Mouse (Mus musculus): ENCODE measurements around the gene Ptprr. TPM values are rescaled to one million over a fixed set of nuclear protein-coding genes. Genes with fewer than 3 reads are reported as not detected.

Gene Ptprr
- polyA plus RNA-seq, 1 experiment from 2014 or later: 25.6 TPM

- 80% methylated on average over 4 of the region's 4 CpGs for WGBS
- no peak overlapping the region for H3K4me3 ChIP-seq (ENCODE audit: low read length)
- no peaks in the 10 kb centered on the region for H3K9me3 ChIP-seq (ENCODE audit: control insufficient read depth, low read length)
- no peaks in the 10 kb centered on the region for H3K27me3 ChIP-seq (replicated peaks; ENCODE audit: control insufficient read depth, insufficient read depth, low read length)
- no peak overlapping the region for H3K9ac ChIP-seq (ENCODE audit: low read depth, low read length)
- ATAC-seq: no peak
- no peak overlapping the region for H3K4me2 ChIP-seq (ENCODE audit: low read length)
- no peaks in the 10 kb centered on the region for H3K4me1 ChIP-seq (ENCODE audit: control insufficient read depth, insufficient read depth, low read depth, low read length)
- no peak overlapping the region for H3K27ac ChIP-seq (ENCODE audit: low read depth, low read length)
- H3K36me3 ChIP-seq (ENCODE audit: control insufficient read depth, insufficient read depth, low read length): no peaks in the 10 kb centered on the region
These were observed 272.5 kb downstream of the Ptprr start for GRCm38 (mm10) chr10:116290483-116290882.

GRCm38 (mm10) chr10:116291153-116291755, 273.2 kb downstream of the Ptprr start:
- H3K4me1 ChIP-seq (ENCODE audit: control insufficient read depth, insufficient read depth, low read depth, low read length): no peaks in the 10 kb centered on the region
- no peak overlapping the region for H3K9ac ChIP-seq (ENCODE audit: low read depth, low read length)
- no peaks in the 10 kb centered on the region for H3K36me3 ChIP-seq (ENCODE audit: control insufficient read depth, insufficient read depth, low read length)
- H3K27ac ChIP-seq (ENCODE audit: low read depth, low read length): no peak overlapping the region
- H3K4me2 ChIP-seq (ENCODE audit: low read length): no peak overlapping the region
- H3K27me3 ChIP-seq (replicated peaks; ENCODE audit: control insufficient read depth, insufficient read depth, low read length): no peaks in the 10 kb centered on the region
- ATAC-seq: no peak
- H3K9me3 ChIP-seq (ENCODE audit: control insufficient read depth, low read length): no peaks in the 10 kb centered on the region
- no peak overlapping the region for H3K4me3 ChIP-seq (ENCODE audit: low read length)
- 78% methylated on average over 8 of the region's 8 CpGs for WGBS

DNA sequence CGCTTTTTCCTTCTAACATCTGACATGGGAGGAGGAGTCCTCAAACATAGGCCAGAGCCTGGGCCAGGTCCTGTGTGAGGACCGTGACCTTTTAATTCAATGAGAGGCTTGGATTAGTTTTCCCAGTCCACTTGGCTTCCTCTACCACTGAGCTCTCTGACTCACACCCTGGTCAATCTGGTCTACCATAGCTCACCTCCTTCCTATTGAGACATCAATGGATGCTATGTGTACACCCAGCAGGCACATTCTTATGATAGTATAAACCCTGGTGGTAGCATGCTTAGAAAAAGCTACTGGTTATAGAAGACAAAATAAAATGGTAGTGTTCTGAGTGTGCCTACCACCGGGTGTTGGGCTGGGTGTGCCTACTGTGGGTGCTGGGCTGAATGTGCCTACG, 278.4 kb downstream of the Ptprr start:
- ATAC-seq: no peak
- Histone ChIP-seq H3K4me2 (ENCODE audit: low read length) (no peak overlapping the region), H3K4me1 (ENCODE audit: control insufficient read depth, insufficient read depth, low read depth, low read length) (peaks cover 5% of the 10 kb centered on the region), H3K9ac (ENCODE audit: low read depth, low read length) (no peak overlapping the region), H3K9me3 (ENCODE audit: control insufficient read depth, low read length) (no peaks in the 10 kb centered on the region), H3K4me3 (ENCODE audit: low read length) (no peak overlapping the region), H3K27me3 (replicated peaks; ENCODE audit: control insufficient read depth, insufficient read depth, low read length) (no peaks in the 10 kb centered on the region), H3K36me3 (ENCODE audit: control insufficient read depth, insufficient read depth, low read length) (no peaks in the 10 kb centered on the region), H3K27ac (ENCODE audit: low read depth, low read length) (no peak overlapping the region)
- WGBS: 80% methylated on average over 4 of the region's 4 CpGs

DNA sequence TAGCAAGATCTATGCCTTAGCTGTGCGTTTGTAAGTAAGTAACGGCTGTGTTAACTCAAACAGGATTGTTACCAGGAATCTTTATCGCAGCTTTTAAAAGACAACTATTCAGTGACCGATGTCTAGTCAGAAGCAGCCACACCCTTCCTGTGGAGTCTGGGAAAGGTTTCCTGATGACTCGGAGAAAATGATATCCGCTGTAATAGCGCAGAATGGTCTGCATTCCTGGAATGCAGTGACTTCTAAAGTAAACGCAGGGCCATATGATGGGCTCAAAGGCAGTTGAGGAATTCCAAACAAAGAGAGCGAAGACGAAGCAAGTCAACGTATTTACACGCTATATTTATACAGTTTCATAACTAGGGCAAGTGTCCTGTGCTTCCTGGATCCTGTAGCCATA, 279.8 kb downstream of the Ptprr start:
- 86% methylated on average over 12 of the region's 12 CpGs for WGBS
- H3K4me2 ChIP-seq (ENCODE audit: low read length): no peak overlapping the region
- no peak for ATAC-seq
- H3K9me3 ChIP-seq (ENCODE audit: control insufficient read depth, low read length): no peaks in the 10 kb centered on the region
- H3K4me1 ChIP-seq (ENCODE audit: control insufficient read depth, insufficient read depth, low read depth, low read length): peaks cover 8% of the 10 kb centered on the region
- no peaks in the 10 kb centered on the region for H3K27me3 ChIP-seq (replicated peaks; ENCODE audit: control insufficient read depth, insufficient read depth, low read length)
- H3K9ac ChIP-seq (ENCODE audit: low read depth, low read length): no peak overlapping the region
- no peak overlapping the region for H3K27ac ChIP-seq (ENCODE audit: low read depth, low read length)
- H3K4me3 ChIP-seq (ENCODE audit: low read length): no peak overlapping the region
- no peaks in the 10 kb centered on the region for H3K36me3 ChIP-seq (ENCODE audit: control insufficient read depth, insufficient read depth, low read length)

DNA sequence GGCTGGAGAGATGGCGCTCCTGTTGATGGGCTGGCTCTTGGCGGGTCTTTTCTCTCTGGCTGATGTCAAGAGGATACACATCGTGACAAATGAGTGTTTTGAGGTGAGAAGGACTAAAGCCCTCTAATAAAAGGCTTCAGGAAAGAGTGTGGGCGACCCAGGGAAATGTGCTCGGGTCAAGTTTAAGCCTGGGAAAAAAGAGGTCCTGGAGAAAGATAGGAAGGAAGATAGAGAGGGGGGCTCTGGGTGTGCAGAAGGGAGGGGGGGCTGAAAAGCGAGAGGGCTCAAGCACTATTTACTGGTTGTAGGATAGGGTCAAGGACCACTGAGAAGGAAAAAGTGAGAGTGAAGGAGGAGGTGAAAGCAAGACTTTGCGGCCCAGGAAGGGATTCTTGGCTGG, 282.8 kb downstream of the Ptprr start:
- no peaks in the 10 kb centered on the region for H3K36me3 ChIP-seq (ENCODE audit: control insufficient read depth, insufficient read depth, low read length)
- no peak overlapping the region for H3K27ac ChIP-seq (ENCODE audit: low read depth, low read length)
- 13% methylated on average over 7 of the region's 7 CpGs for WGBS
- no peak for ATAC-seq
- H3K4me3 ChIP-seq (ENCODE audit: low read length): peak overlapping the region; percentile 55
- no peaks in the 10 kb centered on the region for H3K27me3 ChIP-seq (replicated peaks; ENCODE audit: control insufficient read depth, insufficient read depth, low read length)
- peak overlapping the region; percentile 95 for H3K4me2 ChIP-seq (ENCODE audit: low read length)
- peak overlapping the region; percentile 67 for H3K9ac ChIP-seq (ENCODE audit: low read depth, low read length)
- H3K4me1 ChIP-seq (ENCODE audit: control insufficient read depth, insufficient read depth, low read depth, low read length): peaks cover 8% of the 10 kb centered on the region
- no peaks in the 10 kb centered on the region for H3K9me3 ChIP-seq (ENCODE audit: control insufficient read depth, low read length)

GRCm38 (mm10) chr10:116301258-116301657, 283.2 kb downstream of the Ptprr start:
- Histone ChIP-seq H3K36me3 (ENCODE audit: control insufficient read depth, insufficient read depth, low read length) (no peaks in the 10 kb centered on the region), H3K4me1 (ENCODE audit: control insufficient read depth, insufficient read depth, low read depth, low read length) (peaks cover 8% of the 10 kb centered on the region), H3K9ac (ENCODE audit: low read depth, low read length) (peak overlapping the region; percentile 67), H3K27ac (ENCODE audit: low read depth, low read length) (no peak overlapping the region), H3K9me3 (ENCODE audit: control insufficient read depth, low read length) (no peaks in the 10 kb centered on the region), H3K4me3 (ENCODE audit: low read length) (peak overlapping the region; percentile 55), H3K27me3 (replicated peaks; ENCODE audit: control insufficient read depth, insufficient read depth, low read length) (no peaks in the 10 kb centered on the region), H3K4me2 (ENCODE audit: low read length) (peak overlapping the region; percentile 95)
- 0% methylated on average over 36 of the region's 36 CpGs for WGBS
- peak; percentile 76; the same call in 1 of the 2 replicates for ATAC-seq

GRCm38 (mm10) chr10:116304355-116304754, 286.3 kb downstream of the Ptprr start:
- Histone ChIP-seq H3K36me3 (ENCODE audit: control insufficient read depth, insufficient read depth, low read length) (no peaks in the 10 kb centered on the region), H3K4me2 (ENCODE audit: low read length) (no peak overlapping the region), H3K9ac (ENCODE audit: low read depth, low read length) (no peak overlapping the region), H3K4me3 (ENCODE audit: low read length) (no peak overlapping the region), H3K27me3 (replicated peaks; ENCODE audit: control insufficient read depth, insufficient read depth, low read length) (no peaks in the 10 kb centered on the region), H3K9me3 (ENCODE audit: control insufficient read depth, low read length) (no peaks in the 10 kb centered on the region), H3K27ac (ENCODE audit: low read depth, low read length) (no peak overlapping the region), H3K4me1 (ENCODE audit: control insufficient read depth, insufficient read depth, low read depth, low read length) (peaks cover 8% of the 10 kb centered on the region)
- 91% methylated on average over 4 of the region's 4 CpGs for WGBS
- ATAC-seq: no peak

DNA sequence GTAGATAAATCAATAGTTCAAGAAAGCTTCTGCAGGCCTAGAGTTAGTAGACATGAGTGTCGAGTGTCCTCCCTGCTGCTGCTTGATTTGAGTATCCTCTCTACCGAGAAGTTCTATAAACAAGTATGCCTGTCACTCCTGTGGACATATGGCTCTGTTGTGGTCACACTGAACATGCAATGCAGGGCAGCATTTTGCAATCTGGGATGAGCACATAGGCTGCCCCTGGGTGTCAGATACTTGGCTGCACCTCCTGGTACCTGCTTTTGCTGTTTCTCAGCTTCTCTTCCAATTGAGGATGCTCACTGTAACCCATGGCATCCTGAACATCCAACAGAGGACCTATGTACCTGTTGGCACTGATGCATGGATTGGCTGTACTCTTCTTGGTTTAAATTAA, 291.4 kb downstream of the Ptprr start:
- H3K27me3 ChIP-seq (replicated peaks; ENCODE audit: control insufficient read depth, insufficient read depth, low read length): no peaks in the 10 kb centered on the region
- no peaks in the 10 kb centered on the region for H3K36me3 ChIP-seq (ENCODE audit: control insufficient read depth, insufficient read depth, low read length)
- H3K4me1 ChIP-seq (ENCODE audit: control insufficient read depth, insufficient read depth, low read depth, low read length): no peaks in the 10 kb centered on the region
- no peak for ATAC-seq
- H3K4me3 ChIP-seq (ENCODE audit: low read length): no peak overlapping the region
- H3K9ac ChIP-seq (ENCODE audit: low read depth, low read length): no peak overlapping the region
- 84% methylated on average over 2 of the region's 2 CpGs for WGBS
- H3K4me2 ChIP-seq (ENCODE audit: low read length): no peak overlapping the region
- H3K9me3 ChIP-seq (ENCODE audit: control insufficient read depth, low read length): no peaks in the 10 kb centered on the region
- H3K27ac ChIP-seq (ENCODE audit: low read depth, low read length): no peak overlapping the region

GRCm38 (mm10) chr10:116310516-116311210, 292.6 kb downstream of the Ptprr start:
- Histone ChIP-seq H3K9ac (ENCODE audit: low read depth, low read length) (no peak overlapping the region), H3K27ac (ENCODE audit: low read depth, low read length) (no peak overlapping the region), H3K36me3 (ENCODE audit: control insufficient read depth, insufficient read depth, low read length) (no peaks in the 10 kb centered on the region), H3K4me2 (ENCODE audit: low read length) (no peak overlapping the region), H3K9me3 (ENCODE audit: control insufficient read depth, low read length) (no peaks in the 10 kb centered on the region), H3K27me3 (replicated peaks; ENCODE audit: control insufficient read depth, insufficient read depth, low read length) (no peaks in the 10 kb centered on the region), H3K4me3 (ENCODE audit: low read length) (no peak overlapping the region), H3K4me1 (ENCODE audit: control insufficient read depth, insufficient read depth, low read depth, low read length) (no peaks in the 10 kb centered on the region)
- no peak for ATAC-seq
- 56% methylated on average over 11 of the region's 11 CpGs for WGBS

Data from hindbrain, embryonic 16.5 days (tissue).